Mouse (Mus musculus) heart, embryonic 15.5 days (tissue): ENCODE results near the gene Gm10322. TPM values are rescaled to one million over a fixed set of nuclear protein-coding genes. Genes with fewer than 3 reads are reported as not detected.

ENCODE experiments used
- ATAC-seq: fragments of 200-750 bp; cut with Nextera tagmentation; replicated peaks from 2 replicates; pipeline ENCODE4 v1.8.0; 2017; ENCODE audit warnings: low read depth, moderate TSS enrichment; ENCODE audit not compliant: insufficient number of reproducible peaks, insufficient read depth, low FRiP score
- H3K27ac ChIP-seq: fragments of 300-500 bp; sonication (generic); 2 replicates; pipeline ENCODE4 v1.5.1; 2015; ENCODE audit warnings: mild to moderate bottlenecking, inconsistent platforms
- H3K27me3 ChIP-seq: fragments of 300-500 bp; sonication (generic); 2 replicates; pipeline ENCODE4 v1.6.1; 2015; ENCODE audit warnings: inconsistent platforms
- H3K36me3 ChIP-seq: fragments of 300-500 bp; sonication (generic); 2 replicates; pipeline ENCODE4 v1.6.1; 2015; ENCODE audit warnings: mild to moderate bottlenecking, inconsistent platforms
- H3K4me1 ChIP-seq: fragments of 300-500 bp; sonication (generic); replicated peaks from 2 replicates; pipeline ENCODE4 v1.6.1; 2015; ENCODE audit warnings: inconsistent platforms
- H3K4me2 ChIP-seq: fragments of 300-500 bp; sonication (generic); 2 replicates; pipeline ENCODE4 v1.6.1; 2015; ENCODE audit warnings: inconsistent platforms, mild to moderate bottlenecking, moderate library complexity
- H3K4me3 ChIP-seq: fragments of 300-500 bp; sonication (generic); 2 replicates; pipeline ENCODE4 v1.5.1; 2015; ENCODE audit warnings: mild to moderate bottlenecking, inconsistent platforms
- H3K9ac ChIP-seq: fragments of 300-500 bp; sonication (generic); 2 replicates; pipeline ENCODE4 v1.6.1; 2015; ENCODE audit warnings: mild to moderate bottlenecking, inconsistent platforms
- H3K9me3 ChIP-seq: fragments of 300-500 bp; sonication (generic); replicated peaks from 2 replicates; pipeline ENCODE4 v1.6.1; 2016; ENCODE audit warnings: inconsistent platforms
- WGBS: fragments of 180-500 bp; shearing (Covaris S2); methylation state at CpG from one replicate; pipeline ENCODE4 v1.1.7; 2015; ENCODE audit warnings: mixed read lengths; 5-methylcytosine and 5-hydroxymethylcytosine counted together
- polyA plus RNA-seq: library from polyadenylated mRNA; unstranded; fragments of >200 nt; fragmentation: Nextera tagmentation; extraction: Ambion mirVana; gene quantifications from 2 replicates; pipeline ENCODE4 v1.2.1, GENCODE M21; 2015

The Gm10322 gene
- polyA plus RNA-seq, 1 experiment from 2014 or later = not detected

DNA sequence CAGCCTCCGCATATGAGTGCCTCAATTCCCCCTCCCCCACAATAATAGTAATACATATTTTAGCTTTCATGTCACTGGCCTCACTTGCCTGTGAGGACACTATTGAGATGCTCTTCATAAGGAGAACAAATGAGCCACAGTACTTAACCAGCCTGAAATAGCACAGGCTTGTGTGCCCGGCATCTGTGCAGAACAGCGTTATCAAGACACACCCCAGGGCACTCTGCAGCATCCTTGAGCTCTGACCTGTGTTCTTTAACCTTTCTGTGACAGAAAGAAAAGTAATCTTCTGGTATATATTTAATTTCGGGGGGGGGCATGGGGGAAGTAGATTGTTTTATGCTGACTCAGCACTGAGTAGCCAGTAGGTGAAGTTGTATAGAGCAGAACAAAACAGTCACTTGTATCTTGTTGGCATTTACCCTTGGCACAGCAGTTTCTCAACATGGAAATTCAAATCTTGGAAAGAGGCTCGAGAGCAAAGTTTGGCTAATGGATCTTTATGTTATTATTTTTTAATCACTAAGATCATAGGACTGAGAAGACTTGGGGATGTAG lies 31.0 kb downstream of the Gm10322 start:
- Histone ChIP-seq H3K27ac (no peak overlapping the region), H3K27me3 (no peaks in the 10 kb centered on the region), H3K9ac (no peak overlapping the region), H3K4me1 (no peaks in the 10 kb centered on the region), H3K9me3 (no peaks in the 10 kb centered on the region), H3K4me2 (no peak overlapping the region), H3K36me3 (no peaks in the 10 kb centered on the region), H3K4me3 (no peak overlapping the region)
- 49% methylated on average over 5 of the region's 5 CpGs for WGBS
- no peak for ATAC-seq

DNA sequence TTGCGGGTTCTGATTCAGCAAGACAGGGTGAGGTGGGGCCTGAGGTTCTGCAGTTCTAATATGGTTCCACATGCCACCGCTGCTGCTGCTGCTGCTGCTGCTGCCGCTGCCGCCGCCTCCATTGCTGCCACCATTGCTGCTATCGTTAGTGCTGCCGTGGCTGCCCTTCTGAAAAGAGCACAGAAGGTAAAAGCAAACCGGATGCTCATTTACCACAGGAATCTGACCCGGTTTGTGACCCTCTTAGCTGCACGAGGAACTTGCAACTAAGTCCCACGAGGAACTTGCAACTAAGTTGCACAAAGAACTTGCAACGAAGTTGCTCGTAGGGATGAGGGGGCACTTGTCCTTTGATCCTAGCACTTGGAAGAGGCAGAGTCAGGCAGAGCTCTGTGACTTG lies 40.9 kb downstream of the Gm10322 start:
- H3K4me3 ChIP-seq = no peak overlapping the region
- H3K27me3 ChIP-seq = no peaks in the 10 kb centered on the region
- no peak for ATAC-seq
- H3K4me1 ChIP-seq = no peaks in the 10 kb centered on the region
- no peaks in the 10 kb centered on the region for H3K36me3 ChIP-seq
- 79% methylated on average over 13 of the region's 13 CpGs for WGBS
- no peak overlapping the region for H3K27ac ChIP-seq
- H3K9me3 ChIP-seq = 0 out of 2 replicates have a peak, but pooled peaks cover 5% of the 10 kb centered on the region
- no peak overlapping the region for H3K9ac ChIP-seq
- no peak overlapping the region for H3K4me2 ChIP-seq

DNA sequence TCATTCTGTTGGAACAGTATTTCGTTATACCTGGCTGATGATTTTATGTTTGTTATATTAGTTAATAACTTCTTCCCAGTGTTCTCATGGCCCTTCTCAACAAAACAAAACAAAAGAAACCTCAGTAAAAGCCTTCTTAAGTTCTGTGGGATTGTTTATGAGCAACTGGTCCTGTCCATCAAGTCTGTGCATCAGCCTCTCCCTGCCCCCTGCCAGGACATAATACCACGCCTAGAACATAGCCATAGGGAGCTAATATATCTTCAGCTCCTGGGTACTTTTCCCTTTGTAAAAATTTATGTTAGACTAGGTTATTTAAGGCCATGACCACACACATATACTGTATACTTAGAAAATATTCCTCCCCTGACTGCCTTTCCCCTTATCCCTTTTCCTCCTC lies 48.9 kb downstream of the Gm10322 start:
- ATAC-seq = no peak
- no peak overlapping the region for H3K4me3 ChIP-seq
- WGBS = 59% methylated on average over 2 of the region's 2 CpGs
- no peak overlapping the region for H3K4me2 ChIP-seq
- H3K9me3 ChIP-seq = 0 out of 2 replicates have a peak, but pooled peaks cover 5% of the 10 kb centered on the region
- no peak overlapping the region for H3K27ac ChIP-seq
- H3K4me1 ChIP-seq = peaks cover 4% of the 10 kb centered on the region
- H3K27me3 ChIP-seq = no peaks in the 10 kb centered on the region
- no peak overlapping the region for H3K9ac ChIP-seq
- H3K36me3 ChIP-seq = no peaks in the 10 kb centered on the region

DNA sequence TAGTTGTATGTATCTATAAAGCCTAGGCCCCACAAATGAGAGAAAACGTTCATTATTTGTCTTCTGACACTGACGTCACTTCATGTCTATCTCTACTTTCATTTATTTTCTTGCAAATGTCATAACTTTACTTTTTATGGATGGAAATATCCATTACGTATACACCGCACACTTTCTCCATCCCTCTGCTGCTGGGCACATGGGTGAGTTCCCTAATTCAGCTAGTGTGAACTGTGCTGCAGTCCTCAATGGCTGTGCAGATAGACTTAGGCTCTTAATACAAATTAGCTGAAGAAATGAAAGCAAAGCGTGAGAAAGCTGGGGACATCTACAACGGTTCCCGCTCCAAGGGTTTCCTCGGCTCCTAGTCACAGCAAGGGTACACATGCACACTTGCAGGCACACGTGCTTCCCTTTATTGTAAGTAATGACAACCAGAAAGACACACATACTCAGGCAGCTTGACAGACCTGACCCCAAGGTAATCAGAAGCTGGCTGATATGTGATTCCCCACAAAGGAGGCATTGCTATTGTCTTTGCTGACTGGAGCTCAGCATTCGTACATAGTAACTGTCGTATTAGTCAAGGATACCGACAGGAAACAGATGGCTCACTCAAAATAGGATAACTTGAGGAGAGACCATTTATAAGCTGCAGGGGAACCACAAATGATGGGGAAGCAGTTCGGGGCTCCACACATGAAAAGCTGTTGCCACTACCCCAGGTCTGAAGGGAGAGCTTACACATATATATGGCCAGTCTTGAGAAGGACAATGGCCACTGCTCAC lies 49.8 kb downstream of the Gm10322 start:
- Histone ChIP-seq H3K4me1 (peaks cover 4% of the 10 kb centered on the region), H3K4me3 (no peak overlapping the region), H3K27ac (no peak overlapping the region), H3K9me3 (0 out of 2 replicates have a peak, but pooled peaks cover 1% of the 10 kb centered on the region), H3K4me2 (no peak overlapping the region), H3K9ac (no peak overlapping the region), H3K27me3 (no peaks in the 10 kb centered on the region), H3K36me3 (no peaks in the 10 kb centered on the region)
- 59% methylated on average over 13 of the region's 13 CpGs for WGBS
- no peak for ATAC-seq

Other genes with a start within 250 kb of the Gm10322 start
- gene Gm10273, start 220.4 kb upstream of the Gm10322 start, polyA plus RNA-seq = 1.3 and 7.0 TPM in 2 replicates
- 0.48 and 0.76 TPM in 2 replicates for gene Pla2g12b, start 212.4 kb upstream of the Gm10322 start, polyA plus RNA-seq
- gene Oit3, start 174.3 kb upstream of the Gm10322 start, polyA plus RNA-seq = 4.1 and 4.6 TPM in 2 replicates
- gene Mcu, start 629 bp downstream of the Gm10322 start, polyA plus RNA-seq = 22.0 and 24.2 TPM in 2 replicates
- gene Micu1, start 86.4 kb downstream of the Gm10322 start, polyA plus RNA-seq = 32.7 and 44.2 TPM in 2 replicates